Mouse (Mus musculus) liver, embryonic 14.5 days (tissue): ENCODE results near the gene Cyth1. TPM values are rescaled to one million over a fixed set of nuclear protein-coding genes. Genes with fewer than 3 reads are reported as not detected.
A peak's percentile ranks its signal among the peaks of the same experiment; 100 is the strongest.

Experiments
- ATAC-seq: fragments of 200-750 bp; cut with Nextera tagmentation; 2 replicates; pipeline ENCODE4 v1.8.0; 2017; ENCODE audit warnings: moderate number of reproducible peaks, mild to moderate bottlenecking, moderate library complexity; ENCODE audit not compliant: insufficient read depth
- DNase-seq, 3 experiments: peaks; one replicate each; pipeline ENCODE4 v3.0.0-alpha.2; 2012 to 2013; ENCODE audit warnings: low read depth in 3 of 3, low spot score in 3 of 3
- H3K27ac ChIP-seq: fragments of 300-500 bp; sonication (generic); 2 replicates; pipeline ENCODE4 v1.5.1; 2014; ENCODE audit warnings: moderate library complexity, mild to moderate bottlenecking, control low read depth, inconsistent platforms
- H3K27me3 ChIP-seq: fragments of 300-500 bp; sonication (generic); 2 replicates; pipeline ENCODE4 v1.6.1; 2014; ENCODE audit warnings: mild to moderate bottlenecking, low read length, moderate library complexity; ENCODE audit not compliant: control insufficient read depth, insufficient read depth
- H3K36me3 ChIP-seq: fragments of 300-500 bp; sonication (generic); replicated peaks from 2 replicates; pipeline ENCODE4 v1.6.1; 2014; ENCODE audit warnings: low read depth; ENCODE audit not compliant: control insufficient read depth, insufficient read depth
- H3K4me1 ChIP-seq, 2 experiments: fragments of 200-500 bp in 1 of 2; fragments of 300-500 bp in 1 of 2; sonication (generic) in 1 of 2; replicated peaks; 2 replicates each; pipeline ENCODE4 v1.6.1; 2012 to 2014; ENCODE audit warnings: antibody characterized with exemption in 1 of 2, inconsistent platforms in 1 of 2, low read length in 1 of 2; ENCODE audit not compliant: control insufficient read depth in 2 of 2, insufficient read depth in 2 of 2
- H3K4me2 ChIP-seq: fragments of 300-500 bp; sonication (generic); 2 replicates; pipeline ENCODE4 v1.6.1; 2014; ENCODE audit warnings: low read depth, mild to moderate bottlenecking, control low read depth, moderate library complexity
- H3K4me3 ChIP-seq, 2 experiments: fragments of 200-500 bp in 1 of 2; fragments of 300-500 bp in 1 of 2; sonication (generic) in 1 of 2; 2 replicates each; pipeline ENCODE4 v1.5.1; 2012 to 2014; ENCODE audit warnings: low read depth in 2 of 2, low read length in 2 of 2, mild to moderate bottlenecking in 2 of 2, control low read depth in 1 of 2, inconsistent platforms in 1 of 2, moderate library complexity in 1 of 2; ENCODE audit not compliant: insufficient read depth in 1 of 2
- H3K9ac ChIP-seq: fragments of 300-500 bp; sonication (generic); replicated peaks from 2 replicates; pipeline ENCODE4 v1.6.1; 2014; ENCODE audit warnings: mild to moderate bottlenecking, control low read depth, moderate library complexity
- H3K9me3 ChIP-seq: fragments of 300-500 bp; sonication (generic); 2 replicates; pipeline ENCODE4 v1.6.1; 2016; ENCODE audit warnings: low read length, mixed read lengths; ENCODE audit not compliant: control insufficient read depth
- CTCF ChIP-seq: IDR thresholded peaks from 2 replicates; pipeline ENCODE4 v1.5.1; 2016; ENCODE audit warnings: antibody characterized with exemption, low read depth, control low read depth
- EP300 ChIP-seq: IDR thresholded peaks from 2 replicates; pipeline ENCODE4 v1.6.1; 2016; ENCODE audit warnings: antibody characterized with exemption, low read depth
- WGBS: fragments of 180-500 bp; shearing (Covaris S2); extraction: QIAGEN DNeasy Blood & Tissue Kit; methylation state at CpG from one replicate; pipeline ENCODE4 v1.1.7; 2014; ENCODE audit not compliant: insufficient replicate concordance; 5-methylcytosine and 5-hydroxymethylcytosine counted together
- polyA plus RNA-seq, 2 experiments: library from polyadenylated mRNA; depleted of rRNA in 1 of 2; stranded (reverse) in 1 of 2; unstranded in 1 of 2; fragments of >200 nt; fragmentation: Nextera tagmentation in 1 of 2; extraction: Ambion mirVana in 1 of 2; gene quantifications; 2 replicates each; pipeline versions ENCODE4 v1.2.1 to v1.2.3; 2012 to 2014

The Cyth1 gene
- polyA plus RNA-seq, 2 experiments = 1.9 to 2.7 TPM

- Histone ChIP-seq H3K27me3 (no peaks in the 10 kb centered on the region), H3K4me3 (no peak overlapping the region), H3K4me2 (no peak overlapping the region), H3K9ac (no peak overlapping the region), H3K4me1 (peaks cover 0 to 4% of the 10 kb centered on the region in 2 experiments; a peak in 2 of 4 replicates), H3K9me3 (no peaks in the 10 kb centered on the region), H3K36me3 (no peaks in the 10 kb centered on the region), H3K27ac (no peak overlapping the region)
- DNase-seq = no peak
- no peak for ATAC-seq
- TF ChIP-seq CTCF (peak; percentile 14; the same call in 1 of the 2 replicates), EP300 (no peak)
- 64% methylated on average over 14 of the region's 14 CpGs for WGBS
Observed at GRCm38 (mm10) chr11:118193390-118194147, 54.8 kb downstream of the Cyth1 start.

- Histone ChIP-seq H3K4me3 (no peak overlapping the region), H3K4me2 (no peak overlapping the region), H3K27ac (no peak overlapping the region), H3K9me3 (no peaks in the 10 kb centered on the region), H3K27me3 (no peaks in the 10 kb centered on the region), H3K36me3 (no peaks in the 10 kb centered on the region), H3K9ac (no peak overlapping the region), H3K4me1 (peaks cover 0 to 2% of the 10 kb centered on the region in 2 experiments; a peak in 1 of 4 replicates)
- ATAC-seq (no peak), DNase-seq (no peak)
- WGBS = 72% methylated on average over 5 of the region's 5 CpGs
- no peak for TF ChIP-seq EP300
- no peak for TF ChIP-seq CTCF
Observed at GRCm38 (mm10) chr11:118192973-118193372, 55.4 kb downstream of the Cyth1 start.

GRCm38 (mm10) chr11:118182768-118183167 lies 65.6 kb downstream of the Cyth1 start:
- H3K4me3 ChIP-seq = no peak overlapping the region
- TF ChIP-seq CTCF (no peak), EP300 (no peak)
- 86% methylated on average over 9 of the region's 9 CpGs for WGBS
- no peaks in the 10 kb centered on the region for H3K27me3 ChIP-seq
- no peak overlapping the region for H3K4me2 ChIP-seq
- ATAC-seq = no peak
- H3K9ac ChIP-seq = no peak overlapping the region
- H3K4me1 ChIP-seq = peaks cover 0 to 5% of the 10 kb centered on the region in 2 experiments; a peak in 1 of 4 replicates
- H3K36me3 ChIP-seq = no peaks in the 10 kb centered on the region; the same call in 1 of the 2 replicates
- H3K27ac ChIP-seq = no peak overlapping the region
- no peak for DNase-seq
- H3K9me3 ChIP-seq = no peaks in the 10 kb centered on the region

- DNase-seq = no peak
- H3K27ac ChIP-seq = no peak overlapping the region
- no peak overlapping the region for H3K9ac ChIP-seq
- no peak for TF ChIP-seq EP300
- no peak for TF ChIP-seq CTCF
- no peak for ATAC-seq
- H3K9me3 ChIP-seq = no peaks in the 10 kb centered on the region
- H3K4me2 ChIP-seq = no peak overlapping the region
- H3K4me3 ChIP-seq = no peak overlapping the region
- 69% methylated on average over 4 of the region's 4 CpGs for WGBS
- H3K27me3 ChIP-seq = no peaks in the 10 kb centered on the region
- peaks cover 0 to 5% of the 10 kb centered on the region in 2 experiments; a peak in 1 of 4 replicates for H3K4me1 ChIP-seq
- no peaks in the 10 kb centered on the region; the same call in 1 of the 2 replicates for H3K36me3 ChIP-seq
Observed at GRCm38 (mm10) chr11:118182353-118182752, 66.0 kb downstream of the Cyth1 start.

- WGBS = 51% methylated on average over 7 of the region's 7 CpGs
- no peak for TF ChIP-seq CTCF
- no peak for TF ChIP-seq EP300
- Histone ChIP-seq H3K4me2 (no peak overlapping the region), H3K4me3 (no peak overlapping the region), H3K36me3 (no peaks in the 10 kb centered on the region; the same call in 1 of the 2 replicates), H3K27ac (no peak overlapping the region), H3K9ac (no peak overlapping the region), H3K9me3 (no peaks in the 10 kb centered on the region), H3K27me3 (no peaks in the 10 kb centered on the region), H3K4me1 (0 out of 4 replicates have a peak, but pooled peaks cover 0 to 2% of the 10 kb centered on the region in 2 experiments)
- ATAC-seq = no peak
- no peak for DNase-seq
Observed at GRCm38 (mm10) chr11:118180199-118180598, 68.2 kb downstream of the Cyth1 start.
